ENCODE assay signal across 9 mouse cellular contexts in the genomic region with DNA sequence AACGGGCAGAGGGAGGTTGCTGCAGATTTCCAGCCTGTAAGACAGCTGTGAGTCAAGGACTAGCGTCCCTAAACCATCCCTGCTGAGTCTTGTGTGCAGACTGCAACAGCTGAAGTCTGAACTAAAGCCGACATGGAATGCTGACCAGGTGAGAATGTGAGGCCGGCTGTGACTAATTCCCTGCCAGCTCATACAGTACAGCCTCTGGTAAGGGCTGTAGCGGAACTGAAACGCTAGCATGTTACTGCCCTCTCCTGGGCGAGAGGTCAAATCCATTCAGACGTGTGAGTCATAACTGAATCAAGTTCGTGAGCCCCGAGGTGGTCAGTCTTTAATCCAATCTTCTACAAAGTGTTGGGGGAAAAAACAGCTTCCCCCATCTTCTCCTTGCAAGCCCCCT. TPM values are rescaled to one million over a fixed set of nuclear protein-coding genes. Genes with fewer than 3 reads are reported as not detected.
DNase-seq lines count a peak whose midpoint lies in the region; ATAC-seq and TF ChIP-seq lines count a peak whose summit lies in the region.
"Had no signal": no experiment of that assay in that cellular context is flagged by ENCODE, and none has a peak within 500 bp of the region (broad histone marks: within the 10 kb centered on the region; RNA-seq: fewer than 3 reads in every experiment).

No protein-coding gene starts in this region.

- no peaks in the 10 kb centered on the region for H3K27me3 ChIP-seq in embryonic facial prominence, embryonic 13.5 days
- H3K27me3 ChIP-seq: midbrain, embryonic 12.5 days had no signal

- H3K9ac ChIP-seq in ES-E14 (ENCODE audit: insufficient read depth, low read depth, low read length, poor library complexity, severe bottlenecking), result no peak overlapping the region
- no peak overlapping the region for H3K9ac ChIP-seq in embryonic facial prominence, embryonic 13.5 days
- H3K9ac ChIP-seq: midbrain, embryonic 12.5 days had no signal

- no peak for DNase-seq in ES-E14 (ENCODE audit: low read depth, low spot score)
- DNase-seq in adrenal gland, adult 8-10 months, result peak; percentile 19
- peak; percentile 18 to 41 for DNase-seq in kidney, adult 8-10 months
- peak; percentile 28 for DNase-seq in lung, postnatal 36 days
- DNase-seq in urinary bladder, postnatal 14 days (ENCODE audit: low spot score), result peak; percentile 57
- no peak for DNase-seq in layer of hippocampus, postnatal 10 days (ENCODE audit: low spot score in 2 of 2)
- DNase-seq in right cerebral cortex, postnatal 36 days (ENCODE audit: low spot score in 2 of 2), result no peak

- H3K9me3 ChIP-seq in ES-E14 (ENCODE audit: control insufficient read depth, insufficient read depth, low read depth, low read length), result no peaks in the 10 kb centered on the region
- no peaks in the 10 kb centered on the region for H3K9me3 ChIP-seq in embryonic facial prominence, embryonic 13.5 days
- H3K9me3 ChIP-seq: midbrain, embryonic 12.5 days had no signal

- no peaks in the 10 kb centered on the region for H3K4me1 ChIP-seq in ES-E14 (ENCODE audit: control insufficient read depth in 2 of 2, insufficient read depth in 2 of 2, low read length in 2 of 2, poor library complexity in 1 of 2)
- no peaks in the 10 kb centered on the region for H3K4me1 ChIP-seq in embryonic facial prominence, embryonic 13.5 days
- H3K4me1 ChIP-seq: midbrain, embryonic 12.5 days had no signal

- H3K4me2 ChIP-seq in embryonic facial prominence, embryonic 13.5 days, result no peak overlapping the region
- H3K4me2 ChIP-seq: midbrain, embryonic 12.5 days had no signal

- 25% methylated on average over 10 of the region's 10 CpGs for WGBS in embryonic facial prominence, embryonic 13.5 days

- H3K36me3 ChIP-seq in ES-E14 (ENCODE audit: control insufficient read depth, insufficient read depth, low read length, poor library complexity, severe bottlenecking), result no peaks in the 10 kb centered on the region
- H3K36me3 ChIP-seq in embryonic facial prominence, embryonic 13.5 days, result no peaks in the 10 kb centered on the region
- H3K36me3 ChIP-seq: midbrain, embryonic 12.5 days had no signal

- no peak overlapping the region for H3K4me3 ChIP-seq in ES-E14 (ENCODE audit: insufficient read depth in 1 of 2, low read depth in 1 of 2, low read length in 2 of 2, poor library complexity in 1 of 2, severe bottlenecking in 1 of 2)
- no peak overlapping the region for H3K4me3 ChIP-seq in embryonic facial prominence, embryonic 13.5 days
- H3K4me3 ChIP-seq: midbrain, embryonic 12.5 days had no signal

- H3K27ac ChIP-seq in ES-E14 (ENCODE audit: insufficient read depth, low read depth, low read length, poor library complexity, severe bottlenecking), result no peak overlapping the region
- no peak overlapping the region for H3K27ac ChIP-seq in embryonic facial prominence, embryonic 13.5 days
- H3K27ac ChIP-seq: midbrain, embryonic 12.5 days had no signal

- 0 out of 2 replicates have a peak, but pooled peaks have one; percentile 20 for ATAC-seq in embryonic facial prominence, embryonic 13.5 days (ENCODE audit: insufficient number of reproducible peaks, insufficient read depth, low FRiP score, low TSS enrichment, low read depth)

- in situ Hi-C loops in ES-E14 (cut with MboI; ENCODE audit: low sequenced_read_pairs in 2 of 2, unreplicated experiment in 2 of 2), result no loop called here

TF ChIP-seq in ES-E14, 5 proteins besides CTCF, POLR2A, EP300 and RAD21:
- no peak for TF ChIP-seq ZNF384 (IDR thresholded peaks at IDR 0.05; ENCODE audit: low read depth, low read length)
- TF ChIP-seq ZC3H11A (IDR thresholded peaks at IDR 0.05; ENCODE audit: borderline replicate concordance, low read depth, low read length), result 0 out of 2 replicates have a peak, but pooled peaks have one; percentile 7

RNA-seq across cellular contexts. Expression of a gene that starts 42.9 kb away (rescaled TPM):
- total RNA-seq in ES-E14 (2012; rRNA removed), result 0.32 and 1.2 TPM in 2 replicates
- total RNA-seq in adrenal gland, adult 8-10 months (2022), result under 1 TPM; 0.24 to 0.86 (median 0.70) TPM
- polyA plus RNA-seq in embryonic facial prominence, embryonic 13.5 days (2015; fragmentation: Nextera tagmentation; extraction: Ambion mirVana), result 6.1 and 6.4 TPM in 2 replicates
- 100 to 1,000 TPM; 341 to 375 TPM for total RNA-seq in layer of hippocampus, postnatal 10 days (2021)

Comparison
In these comparisons a context has a peak if more than half of its experiments do, and no peak if none do; other contexts are left out.
1. DNase-seq: peak in adrenal gland, adult 8-10 months (single experiment), kidney, adult 8-10 months (2 of 2), lung, postnatal 36 days (single experiment) and urinary bladder, postnatal 14 days (single experiment); none in ES-E14 (single experiment), layer of hippocampus, postnatal 10 days (0 of 2) and right cerebral cortex, postnatal 36 days (0 of 2).
2. RNA of a gene that starts 42.9 kb away (total RNA-seq): 341 to 375 TPM in layer of hippocampus, postnatal 10 days; 0.32 to 1.2 TPM in ES-E14 and 0.24 to 0.86 TPM in adrenal gland, adult 8-10 months; every median in the first group is over 100 times any median in the second.